Mouse (Mus musculus): ENCODE results near the gene Sgk2. TPM values are rescaled to one million over a fixed set of nuclear protein-coding genes. Genes with fewer than 3 reads are reported as not detected.
"Not testable (repeated sequence)": the region's sequence is repeated elsewhere in the genome, so short reads cannot be mapped to it uniquely, and the experiment has no call there.

Sgk2 gene
- polyA plus RNA-seq, 1 experiment, result not detected

DNA sequence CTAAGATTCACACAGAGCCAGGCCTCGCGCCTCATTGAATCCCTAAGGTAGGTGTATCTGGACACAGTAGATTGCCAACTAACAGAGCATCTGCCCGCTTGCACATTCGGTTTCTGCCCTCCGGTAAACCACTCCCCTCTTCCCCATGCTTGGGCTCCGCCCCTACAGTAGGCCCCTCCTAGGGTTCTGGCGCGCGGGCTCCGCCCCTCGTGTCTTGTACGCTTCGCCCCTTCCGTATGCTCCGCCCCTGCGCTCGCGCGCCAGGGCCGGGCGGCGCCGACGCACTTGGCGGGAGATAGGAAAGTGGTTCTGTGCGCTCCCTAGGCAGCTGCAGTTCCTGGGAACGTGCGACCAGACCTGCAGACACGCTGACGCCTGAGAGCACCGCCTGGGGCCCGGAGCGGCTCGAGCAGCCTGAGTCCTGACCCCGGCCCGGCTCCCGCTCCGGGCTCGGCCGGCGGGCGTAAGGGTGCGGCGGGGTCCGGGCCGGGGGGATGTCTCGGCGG, 67.3 kb downstream of the Sgk2 start, which contains the start of gene Mybl2:
TSS of gene Mybl2 (plus strand) at position 353 of the 506 bp plus-strand sequence.
- Histone ChIP-seq H3K4me3 (ENCODE audit: insufficient read depth, low read length) (peak within 1 kb of the TSS; percentile 78), H3K4me1 (ENCODE audit: control insufficient read depth, insufficient read depth, low read length) (peaks cover 16% of the 10 kb centered on the region), H3K27ac (ENCODE audit: insufficient read depth, low read depth, low read length) (no peak within 1 kb of the TSS)
- TF ChIP-seq CTCF (IDR thresholded peaks at IDR 0.05; ENCODE audit: low read depth, low read length) (no peak), POLR2A (IDR thresholded peaks at IDR 0.05; ENCODE audit: borderline replicate concordance, low read depth, low read length) (no peak)

GRCm38 (mm10) chr2:163054891-163055494, 67.9 kb downstream of the Sgk2 start:
- H3K4me1 ChIP-seq (ENCODE audit: control insufficient read depth, insufficient read depth, low read length), result peaks cover 18% of the 10 kb centered on the region
- H3K27ac ChIP-seq (ENCODE audit: insufficient read depth, low read depth, low read length), result no peak overlapping the region
- TF ChIP-seq CTCF (IDR thresholded peaks at IDR 0.05; ENCODE audit: low read depth, low read length) (no peak), POLR2A (IDR thresholded peaks at IDR 0.05; ENCODE audit: borderline replicate concordance, low read depth, low read length) (no peak)
- peak overlapping the region; percentile 78 for H3K4me3 ChIP-seq (ENCODE audit: insufficient read depth, low read length)

DNA sequence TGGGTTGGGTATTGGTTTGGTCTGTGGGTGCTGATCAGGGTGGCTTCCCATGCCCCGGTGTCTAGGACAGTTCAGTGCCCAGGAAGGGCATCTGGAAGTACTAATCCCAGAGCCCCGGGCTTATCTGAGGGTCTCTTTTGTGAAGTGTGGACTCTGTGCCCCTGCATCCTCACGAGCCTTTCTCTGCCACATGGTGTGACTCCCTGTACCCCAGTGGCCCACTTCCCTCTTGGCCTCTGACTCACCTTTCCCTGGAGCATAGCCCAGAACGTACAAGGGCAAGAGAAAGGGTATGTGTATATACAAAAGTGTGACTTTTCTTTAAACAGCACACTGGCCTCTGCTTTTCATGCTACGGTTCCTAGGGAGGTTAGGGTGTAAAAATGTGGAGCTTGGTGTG, 68.6 kb downstream of the Sgk2 start:
- Histone ChIP-seq H3K27ac (ENCODE audit: insufficient read depth, low read depth, low read length) (no peak overlapping the region), H3K4me1 (ENCODE audit: control insufficient read depth, insufficient read depth, low read length) (peaks cover 21% of the 10 kb centered on the region), H3K4me3 (ENCODE audit: insufficient read depth, low read length) (peak overlapping the region; percentile 78)
- no peak for TF ChIP-seq CTCF (IDR thresholded peaks at IDR 0.05; ENCODE audit: low read depth, low read length)
- no peak for TF ChIP-seq POLR2A (IDR thresholded peaks at IDR 0.05; ENCODE audit: borderline replicate concordance, low read depth, low read length)

GRCm38 (mm10) chr2:163056584-163056983, 69.5 kb downstream of the Sgk2 start:
- peaks cover 26% of the 10 kb centered on the region for H3K4me1 ChIP-seq (ENCODE audit: control insufficient read depth, insufficient read depth, low read length)
- TF ChIP-seq CTCF (IDR thresholded peaks at IDR 0.05; ENCODE audit: low read depth, low read length) (no peak), POLR2A (IDR thresholded peaks at IDR 0.05; ENCODE audit: borderline replicate concordance, low read depth, low read length) (no peak)
- H3K4me3 ChIP-seq (ENCODE audit: insufficient read depth, low read length), result no peak overlapping the region
- H3K27ac ChIP-seq (ENCODE audit: insufficient read depth, low read depth, low read length), result no peak overlapping the region

DNA sequence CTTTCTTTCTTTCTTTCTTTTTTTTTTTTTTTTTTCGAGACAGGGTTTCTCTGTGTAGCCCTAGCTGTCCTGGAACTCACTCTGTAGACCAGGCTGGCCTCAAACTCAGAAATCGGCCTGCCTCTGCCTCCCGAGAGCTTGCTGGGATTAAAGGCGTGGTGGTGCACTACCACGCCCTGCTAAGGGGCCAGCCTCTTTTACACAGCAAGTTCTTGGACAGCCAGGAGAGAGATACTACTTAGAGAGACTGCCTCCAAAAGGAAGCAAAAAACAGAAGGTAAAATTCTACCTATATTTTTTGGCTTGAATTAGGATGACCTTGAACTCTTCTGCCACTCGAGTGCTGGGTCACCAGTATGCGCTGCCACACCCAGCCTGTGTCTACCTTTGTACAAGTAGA, 71.9 kb downstream of the Sgk2 start:
- peaks cover 31% of the 10 kb centered on the region for H3K4me1 ChIP-seq (ENCODE audit: control insufficient read depth, insufficient read depth, low read length)
- H3K4me3 ChIP-seq (ENCODE audit: insufficient read depth, low read length); H3K27ac ChIP-seq (ENCODE audit: insufficient read depth, low read depth, low read length): not testable (repeated sequence)

DNA sequence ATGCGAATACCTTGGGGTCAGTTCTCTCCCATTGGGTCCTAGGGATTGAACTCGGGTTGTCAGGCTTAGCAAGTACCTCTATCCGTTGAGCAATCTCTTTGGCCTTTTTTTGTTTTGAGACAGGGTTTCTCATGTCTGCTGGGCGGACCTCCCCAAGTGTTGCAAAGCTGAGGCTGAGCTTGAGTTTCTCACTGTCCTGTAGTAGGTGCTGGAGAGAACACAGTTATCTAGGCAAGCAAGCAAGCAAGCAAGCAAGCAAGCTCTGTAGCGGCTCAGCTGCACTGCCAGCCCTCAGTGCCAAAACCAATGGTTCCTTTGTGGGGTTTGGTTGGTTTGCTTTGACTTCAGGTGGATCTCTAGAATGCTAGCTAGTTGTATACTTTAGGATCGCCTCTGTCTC, 73.5 kb downstream of the Sgk2 start:
- peaks cover 29% of the 10 kb centered on the region for H3K4me1 ChIP-seq (ENCODE audit: control insufficient read depth, insufficient read depth, low read length)

DNA sequence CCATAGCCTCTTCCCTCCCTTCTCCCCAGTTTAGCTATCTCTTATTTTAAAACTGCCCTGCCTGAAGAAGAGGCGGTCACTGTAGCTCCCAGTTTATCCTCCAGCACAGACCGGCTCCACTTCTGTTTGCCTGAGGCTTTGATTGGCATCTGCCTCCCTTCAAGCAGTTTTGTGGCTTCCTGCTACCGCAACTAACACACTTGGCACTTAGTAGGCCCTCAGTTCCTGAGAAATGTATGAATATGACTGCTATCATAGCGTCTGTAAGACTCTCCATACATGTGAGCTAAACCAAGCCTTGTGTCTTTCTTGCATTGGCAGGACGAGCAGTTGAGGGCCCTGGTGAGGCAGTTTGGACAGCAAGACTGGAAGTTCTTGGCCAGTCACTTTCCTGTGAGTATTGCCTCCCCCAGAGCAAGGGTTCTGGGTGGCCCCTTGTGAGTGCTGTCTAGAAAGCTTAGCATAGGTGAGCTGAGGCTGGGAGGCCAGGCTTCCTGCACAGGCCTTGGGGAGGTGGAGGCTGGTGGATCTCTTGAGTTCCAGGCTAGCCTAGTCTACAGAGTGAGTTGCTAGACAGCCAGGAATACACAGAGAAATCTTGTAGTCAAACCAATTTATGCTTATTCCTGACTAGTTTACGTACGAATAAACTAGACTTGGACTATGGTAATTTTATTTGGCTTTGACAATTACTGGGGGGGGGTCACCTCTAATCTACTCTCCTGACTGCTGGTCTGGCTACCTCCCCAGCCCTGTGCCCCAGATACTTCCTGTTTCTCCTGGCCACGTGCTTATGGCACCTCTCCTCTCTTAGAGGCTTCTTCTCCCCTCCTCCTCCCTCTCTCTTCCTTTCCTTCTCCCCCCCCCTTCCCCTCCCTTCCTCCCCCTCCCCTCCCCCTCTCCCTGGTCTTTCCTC, 74.3 kb downstream of the Sgk2 start:
- H3K27ac ChIP-seq (ENCODE audit: insufficient read depth, low read depth, low read length), result peak overlapping the region; percentile 26
- H3K4me3 ChIP-seq (ENCODE audit: insufficient read depth, low read length), result no peak overlapping the region
- TF ChIP-seq POLR2A (IDR thresholded peaks at IDR 0.05; ENCODE audit: borderline replicate concordance, low read depth, low read length), result no peak
- TF ChIP-seq CTCF (IDR thresholded peaks at IDR 0.05; ENCODE audit: low read depth, low read length), result no peak
- H3K4me1 ChIP-seq (ENCODE audit: control insufficient read depth, insufficient read depth, low read length), result peaks cover 25% of the 10 kb centered on the region

More for the DNA sequence above, 73.5 kb downstream of the Sgk2 start:
- Histone ChIP-seq H3K27ac (ENCODE audit: insufficient read depth, low read depth, low read length) (no peak overlapping the region), H3K4me3 (ENCODE audit: insufficient read depth, low read length) (no peak overlapping the region)
- TF ChIP-seq CTCF (IDR thresholded peaks at IDR 0.05; ENCODE audit: low read depth, low read length) (no peak), POLR2A (IDR thresholded peaks at IDR 0.05; ENCODE audit: borderline replicate concordance, low read depth, low read length) (no peak)

DNA sequence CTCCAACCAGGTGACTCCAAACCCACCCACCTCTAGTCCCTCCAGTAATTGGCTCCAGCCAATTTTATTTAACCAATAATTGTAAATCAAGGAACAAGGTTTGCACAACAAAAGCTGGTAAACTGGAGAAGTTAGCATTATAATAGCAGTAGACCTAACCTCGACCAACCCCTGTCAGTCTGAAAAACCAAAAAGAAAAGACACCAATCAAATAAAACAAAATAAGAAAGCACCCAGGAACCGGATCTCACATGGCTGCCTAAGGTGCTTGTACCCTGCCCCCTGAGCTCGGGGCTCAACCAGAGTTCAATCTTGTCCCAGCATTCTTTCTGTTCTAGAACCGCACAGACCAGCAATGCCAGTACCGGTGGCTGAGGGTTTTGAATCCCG, 75.0 kb downstream of the Sgk2 start:
- no peak for TF ChIP-seq POLR2A (IDR thresholded peaks at IDR 0.05; ENCODE audit: borderline replicate concordance, low read depth, low read length)
- TF ChIP-seq CTCF (IDR thresholded peaks at IDR 0.05; ENCODE audit: low read depth, low read length), result no peak
- H3K4me1 ChIP-seq (ENCODE audit: control insufficient read depth, insufficient read depth, low read length), result peaks cover 20% of the 10 kb centered on the region
- no peak overlapping the region for H3K4me3 ChIP-seq (ENCODE audit: insufficient read depth, low read length)

More for the DNA sequence above, 75.0 kb downstream of the Sgk2 start:
- H3K27ac ChIP-seq (ENCODE audit: insufficient read depth, low read depth, low read length), result no peak overlapping the region

Other genes with a start within 250 kb of the Sgk2 start
- gene Srsf6, start 55.8 kb upstream of the Sgk2 start, polyA plus RNA-seq (2012; ENCODE audit: insufficient read depth, insufficient read length, missing spikeins), result 106 and 115 TPM in 2 replicates
- gene L3mbtl1, start 43.9 kb upstream of the Sgk2 start, polyA plus RNA-seq (2012; ENCODE audit: insufficient read depth, insufficient read length, missing spikeins), result not detected in 2 replicates
- 37.9 and 49.7 TPM in 2 replicates for gene Ift52, start 30.0 kb downstream of the Sgk2 start, polyA plus RNA-seq (2012; ENCODE audit: insufficient read depth, insufficient read length, missing spikeins)
- 4.7 and 6.5 TPM in 2 replicates for gene Mybl2, start 67.4 kb downstream of the Sgk2 start, polyA plus RNA-seq (2012; ENCODE audit: insufficient read depth, insufficient read length, missing spikeins)
- gene Gtsf1l, start 100.5 kb downstream of the Sgk2 start, polyA plus RNA-seq (2012; ENCODE audit: insufficient read depth, insufficient read length, missing spikeins), result not detected in 2 replicates
- gene Tox2, start 215.8 kb downstream of the Sgk2 start, polyA plus RNA-seq (2012; ENCODE audit: insufficient read depth, insufficient read length, missing spikeins), result 3.1 and 3.2 TPM in 2 replicates